Mouse (Mus musculus) liver, embryonic 14.5 days (tissue): ENCODE data around the gene Gm10912. TPM values are rescaled to one million over a fixed set of nuclear protein-coding genes. Genes with fewer than 3 reads are reported as not detected.
A peak's percentile ranks its signal among the peaks of the same experiment; 100 is the strongest.
"Not testable (repeated sequence)": the region's sequence is repeated elsewhere in the genome, so short reads cannot be mapped to it uniquely, and the experiment has no call there.

ENCODE experiments used
- ATAC-seq: fragments of 200-750 bp; cut with Nextera tagmentation; 2 replicates; pipeline ENCODE4 v1.8.0; 2017; ENCODE audit warnings: moderate number of reproducible peaks, mild to moderate bottlenecking, moderate library complexity; ENCODE audit not compliant: insufficient read depth
- DNase-seq, 3 experiments: peaks; one replicate each; pipeline ENCODE4 v3.0.0-alpha.2; 2012 to 2013; ENCODE audit warnings: low read depth in 3 of 3, low spot score in 3 of 3
- H3K27ac ChIP-seq: fragments of 300-500 bp; sonication (generic); 2 replicates; pipeline ENCODE4 v1.5.1; 2014; ENCODE audit warnings: moderate library complexity, mild to moderate bottlenecking, control low read depth, inconsistent platforms
- H3K27me3 ChIP-seq: fragments of 300-500 bp; sonication (generic); 2 replicates; pipeline ENCODE4 v1.6.1; 2014; ENCODE audit warnings: mild to moderate bottlenecking, low read length, moderate library complexity; ENCODE audit not compliant: control insufficient read depth, insufficient read depth
- H3K36me3 ChIP-seq: fragments of 300-500 bp; sonication (generic); replicated peaks from 2 replicates; pipeline ENCODE4 v1.6.1; 2014; ENCODE audit warnings: low read depth; ENCODE audit not compliant: control insufficient read depth, insufficient read depth
- H3K4me1 ChIP-seq, 2 experiments: fragments of 200-500 bp in 1 of 2; fragments of 300-500 bp in 1 of 2; sonication (generic) in 1 of 2; replicated peaks; 2 replicates each; pipeline ENCODE4 v1.6.1; 2012 to 2014; ENCODE audit warnings: antibody characterized with exemption in 1 of 2, inconsistent platforms in 1 of 2, low read length in 1 of 2; ENCODE audit not compliant: control insufficient read depth in 2 of 2, insufficient read depth in 2 of 2
- H3K4me2 ChIP-seq: fragments of 300-500 bp; sonication (generic); 2 replicates; pipeline ENCODE4 v1.6.1; 2014; ENCODE audit warnings: low read depth, mild to moderate bottlenecking, control low read depth, moderate library complexity
- H3K4me3 ChIP-seq, 2 experiments: fragments of 200-500 bp in 1 of 2; fragments of 300-500 bp in 1 of 2; sonication (generic) in 1 of 2; 2 replicates each; pipeline ENCODE4 v1.5.1; 2012 to 2014; ENCODE audit warnings: low read depth in 2 of 2, low read length in 2 of 2, mild to moderate bottlenecking in 2 of 2, control low read depth in 1 of 2, inconsistent platforms in 1 of 2, moderate library complexity in 1 of 2; ENCODE audit not compliant: insufficient read depth in 1 of 2
- H3K9ac ChIP-seq: fragments of 300-500 bp; sonication (generic); replicated peaks from 2 replicates; pipeline ENCODE4 v1.6.1; 2014; ENCODE audit warnings: mild to moderate bottlenecking, control low read depth, moderate library complexity
- H3K9me3 ChIP-seq: fragments of 300-500 bp; sonication (generic); 2 replicates; pipeline ENCODE4 v1.6.1; 2016; ENCODE audit warnings: low read length, mixed read lengths; ENCODE audit not compliant: control insufficient read depth
- CTCF ChIP-seq: IDR thresholded peaks from 2 replicates; pipeline ENCODE4 v1.5.1; 2016; ENCODE audit warnings: antibody characterized with exemption, low read depth, control low read depth
- EP300 ChIP-seq: IDR thresholded peaks from 2 replicates; pipeline ENCODE4 v1.6.1; 2016; ENCODE audit warnings: antibody characterized with exemption, low read depth
- WGBS: fragments of 180-500 bp; shearing (Covaris S2); extraction: QIAGEN DNeasy Blood & Tissue Kit; methylation state at CpG from one replicate; pipeline ENCODE4 v1.1.7; 2014; ENCODE audit not compliant: insufficient replicate concordance; 5-methylcytosine and 5-hydroxymethylcytosine counted together
- polyA plus RNA-seq, 2 experiments: library from polyadenylated mRNA; depleted of rRNA in 1 of 2; stranded (reverse) in 1 of 2; unstranded in 1 of 2; fragments of >200 nt; fragmentation: Nextera tagmentation in 1 of 2; extraction: Ambion mirVana in 1 of 2; gene quantifications; 2 replicates each; pipeline versions ENCODE4 v1.2.1 to v1.2.3; 2012 to 2014

Gm10912 gene
- polyA plus RNA-seq, 2 experiments: 0.06 TPM; not detected in 1

DNA sequence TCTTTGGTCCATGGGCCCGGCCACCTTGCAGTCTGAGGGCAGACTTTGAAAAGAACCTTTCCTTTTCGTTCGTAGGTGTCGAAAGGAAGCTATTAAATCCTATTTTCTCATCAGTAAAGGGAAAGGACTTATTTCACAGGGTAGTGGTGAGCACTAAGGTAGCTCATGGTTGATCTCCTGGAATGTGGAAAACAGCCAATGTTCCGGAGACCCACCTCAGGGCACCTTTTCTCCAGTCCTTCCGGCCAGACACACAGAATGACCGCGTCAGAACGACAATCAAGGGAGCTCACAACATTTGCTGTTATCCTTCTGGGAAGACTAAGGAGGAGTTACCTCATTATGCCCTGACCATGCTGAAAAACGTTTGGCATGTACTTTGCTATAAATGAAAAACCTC, 30.6 kb downstream of the Gm10912 start:
- peak overlapping the region; percentile 82 to 84 for H3K4me3 ChIP-seq
- peaks cover 45 to 62% of the 10 kb centered on the region in 2 experiments for H3K4me1 ChIP-seq
- H3K27ac ChIP-seq: peak overlapping the region; percentile 96
- H3K9me3 ChIP-seq: no peaks in the 10 kb centered on the region
- peaks cover 4% of the 10 kb centered on the region; the same call in 1 of the 2 replicates for H3K36me3 ChIP-seq
- DNase-seq (no peak), ATAC-seq (no peak)
- no peaks in the 10 kb centered on the region for H3K27me3 ChIP-seq
- H3K9ac ChIP-seq: peak overlapping the region; percentile 94
- WGBS: 26% methylated on average over 10 of the region's 10 CpGs
- H3K4me2 ChIP-seq: peak overlapping the region; percentile 78
- TF ChIP-seq EP300 (no peak), CTCF (no peak)

DNA sequence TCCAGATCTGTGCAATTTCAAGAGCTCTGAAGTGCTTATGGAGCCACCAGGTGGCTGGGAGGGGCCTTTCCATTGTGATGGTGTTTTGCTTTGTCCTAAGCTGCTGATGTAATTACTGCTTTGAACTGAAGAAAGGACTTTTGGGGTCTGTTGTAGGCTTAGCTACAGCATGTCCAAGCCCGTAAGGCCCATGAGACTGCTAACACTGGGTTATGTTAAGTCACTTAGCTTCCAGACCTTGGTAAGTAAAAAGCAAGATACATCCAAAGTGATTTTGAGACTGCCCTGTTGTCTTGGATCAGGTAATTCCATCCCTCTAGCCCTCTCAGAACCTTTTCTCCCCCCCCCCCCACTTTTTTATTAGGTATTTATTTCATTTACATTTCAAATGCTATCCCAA, 31.2 kb downstream of the Gm10912 start:
- H3K9ac ChIP-seq: peak overlapping the region; percentile 94

DNA sequence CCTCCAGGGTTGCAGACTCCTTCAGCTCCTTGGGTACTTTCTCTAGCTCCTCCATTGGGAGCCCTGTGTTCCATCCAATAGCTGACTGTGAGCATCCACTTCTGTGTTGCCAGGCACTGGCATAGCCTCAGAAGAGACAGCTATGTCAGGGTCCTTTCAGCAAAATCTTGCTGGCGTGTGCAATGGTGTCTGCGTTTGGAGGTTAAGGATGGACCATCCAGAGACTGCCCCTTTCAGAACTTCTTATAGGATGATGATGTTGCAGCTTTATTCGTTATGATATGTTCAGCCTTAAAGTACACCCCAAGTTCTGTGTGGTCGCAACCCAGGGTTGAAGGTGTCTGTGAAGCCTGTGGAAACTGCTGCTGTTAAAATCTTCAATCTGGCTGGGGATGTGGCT, 31.8 kb downstream of the Gm10912 start:
- peak overlapping the region; percentile 62 to 84 for H3K4me3 ChIP-seq

More for the DNA sequence above, 31.2 kb downstream of the Gm10912 start:
- not testable (repeated sequence) for ATAC-seq, H3K27me3 ChIP-seq, DNase-seq, H3K9me3 ChIP-seq, H3K36me3 ChIP-seq
- peaks cover 41 to 60% of the 10 kb centered on the region in 2 experiments for H3K4me1 ChIP-seq
- H3K4me2 ChIP-seq: peak overlapping the region; percentile 78
- peak; percentile 23; the same call in 1 of the 2 replicates for TF ChIP-seq CTCF
- peak overlapping the region; percentile 96 for H3K27ac ChIP-seq
- 79% methylated on average over 1 of the region's 1 CpGs for WGBS
- H3K4me3 ChIP-seq: peak overlapping the region; percentile 82 to 84

DNA sequence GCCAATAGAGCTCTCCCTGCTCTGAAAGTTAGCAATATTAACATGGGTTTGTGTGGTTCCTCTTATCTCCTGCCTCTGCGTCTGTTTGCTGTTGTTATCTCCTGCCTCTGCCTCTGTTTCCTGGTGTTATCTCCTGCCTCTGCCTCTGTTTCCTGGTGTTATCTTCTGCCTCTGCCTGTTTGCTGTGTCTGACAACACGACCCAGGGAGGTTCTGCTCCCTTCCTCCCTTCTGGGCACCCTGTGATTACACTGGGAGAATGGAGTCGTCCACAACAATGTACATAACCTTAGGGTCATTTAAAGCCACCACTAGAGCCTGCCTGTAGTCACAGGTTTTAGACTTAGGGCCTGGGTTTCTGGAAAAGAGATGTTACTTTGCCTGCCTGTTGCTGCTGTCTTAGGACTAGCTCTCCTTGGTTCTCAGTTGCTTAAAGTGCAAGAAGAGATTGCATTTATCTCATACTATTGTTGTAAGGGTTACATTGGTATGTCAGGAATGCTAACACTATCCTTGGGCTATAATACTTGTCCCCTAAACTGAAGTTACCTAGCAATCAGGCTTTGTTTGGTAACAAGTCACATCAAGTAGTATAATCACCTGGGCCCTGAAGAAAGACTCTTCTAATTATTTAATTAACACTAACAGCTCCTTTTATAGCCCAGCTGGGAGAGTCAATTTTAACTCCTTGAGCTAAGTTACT, 33.1 kb downstream of the Gm10912 start:
- ATAC-seq (peak; percentile 90), DNase-seq (peak in 1 of 3 experiments; percentile 75)
- peaks cover 11% of the 10 kb centered on the region for H3K36me3 ChIP-seq
- H3K4me2 ChIP-seq: peak overlapping the region; percentile 78
- H3K9me3 ChIP-seq: no peaks in the 10 kb centered on the region
- H3K4me1 ChIP-seq: peaks cover 34 to 52% of the 10 kb centered on the region in 2 experiments
- 2% methylated on average over 3 of the region's 3 CpGs for WGBS
- TF ChIP-seq CTCF (no peak), EP300 (peak; percentile 99)
- H3K27ac ChIP-seq: peak overlapping the region; percentile 91
- H3K27me3 ChIP-seq: no peaks in the 10 kb centered on the region
- H3K9ac ChIP-seq: peak overlapping the region; percentile 64
- peak overlapping the region; percentile 49 to 84 for H3K4me3 ChIP-seq

More for the DNA sequence above, 31.8 kb downstream of the Gm10912 start:
- not testable (repeated sequence) for ATAC-seq, H3K9me3 ChIP-seq, H3K36me3 ChIP-seq, DNase-seq, H3K27me3 ChIP-seq
- H3K27ac ChIP-seq: peak overlapping the region; percentile 91
- WGBS: 79% methylated on average over 4 of the region's 4 CpGs
- H3K4me1 ChIP-seq: peaks cover 36 to 55% of the 10 kb centered on the region in 2 experiments
- H3K9ac ChIP-seq: peak overlapping the region; percentile 56
- peak overlapping the region; percentile 78 for H3K4me2 ChIP-seq

DNA sequence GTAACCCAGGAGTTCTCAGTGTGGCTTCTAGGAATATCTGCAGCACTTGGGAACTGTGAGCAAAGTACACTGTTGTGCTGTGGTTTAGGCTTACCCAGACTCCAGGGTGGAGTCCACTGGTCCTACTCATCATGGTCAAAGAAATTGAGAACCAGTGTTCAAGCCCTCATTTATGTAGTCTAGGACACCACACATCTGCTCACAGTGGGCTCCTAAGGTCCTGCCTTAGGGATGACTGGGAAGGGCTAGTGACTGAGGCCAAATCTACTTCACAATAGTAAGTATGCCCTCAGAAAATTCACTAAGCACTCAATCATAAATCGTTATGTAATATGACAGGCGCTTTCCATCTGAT, 33.6 kb downstream of the Gm10912 start:
- TF ChIP-seq CTCF (no peak), EP300 (no peak)
- peak overlapping the region; percentile 64 for H3K9ac ChIP-seq
- ATAC-seq (no peak), DNase-seq (no peak)
- H3K9me3 ChIP-seq: no peaks in the 10 kb centered on the region
- peak overlapping the region; percentile 37 to 84 for H3K4me3 ChIP-seq
- peaks cover 33 to 49% of the 10 kb centered on the region in 2 experiments for H3K4me1 ChIP-seq
- peak overlapping the region; percentile 91 for H3K27ac ChIP-seq
- no peaks in the 10 kb centered on the region for H3K27me3 ChIP-seq
- H3K36me3 ChIP-seq: peaks cover 11% of the 10 kb centered on the region
- WGBS: 82% methylated on average over 2 of the region's 2 CpGs
- peak overlapping the region; percentile 78 for H3K4me2 ChIP-seq
